ENCODE assay signal across 17 mouse cellular contexts in genomic region chr16:21604354-21604753, GRCm38 (mm10).
DNase-seq lines count a peak whose midpoint lies in the region; ATAC-seq and TF ChIP-seq lines count a peak whose summit lies in the region.
"Had no signal": no experiment of that assay in that cellular context is flagged by ENCODE, and none has a peak within 500 bp of the region (broad histone marks: within the 10 kb centered on the region; RNA-seq: fewer than 3 reads in every experiment).

No protein-coding gene starts in this region.

- no peak overlapping the region for H3K4me3 ChIP-seq in kidney, embryonic 15.5 days (replicated peaks)
- no peak overlapping the region for H3K4me3 ChIP-seq in kidney, adult 2 months (ENCODE audit: insufficient read depth, low read depth, low read length)
- H3K4me3 ChIP-seq in kidney, embryonic 16.5 days (ENCODE audit: low read length): no peak overlapping the region
- H3K4me3 ChIP-seq in liver, embryonic 11.5 days (ENCODE audit: low read depth, low read length): no peak overlapping the region
- H3K4me3 ChIP-seq: embryonic facial prominence, embryonic 10.5 days; forebrain, embryonic 13.5 days; heart, embryonic 13.5 days had no signal

- no peak overlapping the region for H3K9ac ChIP-seq in kidney, embryonic 15.5 days
- H3K9ac ChIP-seq in kidney, embryonic 16.5 days (replicated peaks; ENCODE audit: low read length): no peak overlapping the region
- H3K9ac ChIP-seq in liver, embryonic 11.5 days (ENCODE audit: low read depth, low read length): no peak overlapping the region
- H3K9ac ChIP-seq: forebrain, embryonic 13.5 days; forebrain, postnatal 0 days; heart, embryonic 13.5 days had no signal

- no peak for TF ChIP-seq POLR2A in kidney, adult 2 months (IDR thresholded peaks at IDR 0.05; ENCODE audit: low read depth, low read length)

- H3K27ac ChIP-seq in kidney, embryonic 15.5 days: no peak overlapping the region
- H3K27ac ChIP-seq in kidney, adult 2 months (ENCODE audit: insufficient read depth, low read depth, low read length): no peak overlapping the region
- no peak overlapping the region for H3K27ac ChIP-seq in kidney, embryonic 16.5 days (ENCODE audit: low read length)
- no peak overlapping the region for H3K27ac ChIP-seq in liver, embryonic 11.5 days (ENCODE audit: low read depth, low read length)
- H3K27ac ChIP-seq: embryonic facial prominence, embryonic 10.5 days; forebrain, embryonic 13.5 days; heart, embryonic 13.5 days had no signal

- no peaks in the 10 kb centered on the region for H3K36me3 ChIP-seq in kidney, embryonic 15.5 days
- H3K36me3 ChIP-seq in kidney, adult 2 months (ENCODE audit: control insufficient read depth, insufficient read depth, low read length): no peaks in the 10 kb centered on the region
- no peaks in the 10 kb centered on the region for H3K36me3 ChIP-seq in kidney, embryonic 16.5 days (ENCODE audit: insufficient read depth, low read length)
- H3K36me3 ChIP-seq in liver, embryonic 11.5 days (ENCODE audit: control insufficient read depth, insufficient read depth, low read length): no peaks in the 10 kb centered on the region
- H3K36me3 ChIP-seq: embryonic facial prominence, embryonic 10.5 days; heart, embryonic 13.5 days had no signal

- no peaks in the 10 kb centered on the region for H3K27me3 ChIP-seq in kidney, embryonic 15.5 days
- H3K27me3 ChIP-seq in kidney, adult 2 months (replicated peaks; ENCODE audit: control insufficient read depth, insufficient read depth, low read length): no peaks in the 10 kb centered on the region
- no peaks in the 10 kb centered on the region for H3K27me3 ChIP-seq in kidney, embryonic 16.5 days (ENCODE audit: insufficient read depth, low read length)
- H3K27me3 ChIP-seq in liver, embryonic 11.5 days (replicated peaks; ENCODE audit: control insufficient read depth, insufficient read depth, low read length): no peaks in the 10 kb centered on the region
- H3K27me3 ChIP-seq: forebrain, embryonic 13.5 days; heart, embryonic 13.5 days had no signal

- no peak for ATAC-seq in kidney, embryonic 15.5 days (replicated peaks; ENCODE audit: low FRiP score)
- ATAC-seq in kidney, embryonic 16.5 days (ENCODE audit: low FRiP score, low TSS enrichment): peak; percentile 74; the same call in 1 of the 2 replicates
- ATAC-seq in liver, embryonic 11.5 days (replicated peaks; ENCODE audit: low FRiP score): no peak
- ATAC-seq: forebrain, embryonic 13.5 days; forebrain, postnatal 0 days had no signal

- H3K4me2 ChIP-seq in kidney, embryonic 15.5 days: no peak overlapping the region
- H3K4me2 ChIP-seq in kidney, embryonic 16.5 days (replicated peaks; ENCODE audit: low read depth, low read length): no peak overlapping the region
- no peak overlapping the region for H3K4me2 ChIP-seq in liver, embryonic 11.5 days
- H3K4me2 ChIP-seq: forebrain, embryonic 13.5 days; heart, embryonic 13.5 days had no signal

- peak; percentile 59 for DNase-seq in kidney, adult 11 months
- DNase-seq in kidney, adult 2 months: peak; percentile 80
- peak; percentile 53 to 55 for DNase-seq in kidney, postnatal 36 days
- no peak for DNase-seq in adrenal gland, postnatal 36 days
- DNase-seq in liver, embryonic 11.5 days (ENCODE audit: low spot score): no peak
- no peak for DNase-seq in neural tube, embryonic 10.5 days (ENCODE audit: extremely low spot score, low spot score)
- DNase-seq: adrenal gland, postnatal 14 days; cerebellum, adult 18-20 months; cerebellum, postnatal 10 days; forebrain, postnatal 0 days; gastrocnemius, postnatal 14 days; heart, postnatal 36 days had no signal

- no peaks in the 10 kb centered on the region for H3K9me3 ChIP-seq in kidney, embryonic 15.5 days (replicated peaks)
- no peaks in the 10 kb centered on the region for H3K9me3 ChIP-seq in kidney, embryonic 16.5 days (ENCODE audit: low read length)
- H3K9me3 ChIP-seq in liver, embryonic 11.5 days (ENCODE audit: control insufficient read depth, low read length): no peaks in the 10 kb centered on the region
- H3K9me3 ChIP-seq: embryonic facial prominence, embryonic 10.5 days; forebrain, embryonic 13.5 days; heart, embryonic 13.5 days had no signal

- WGBS in kidney, embryonic 15.5 days: 68% methylated on average over 6 of the region's 6 CpGs
- WGBS in kidney, adult 2 months: 47% methylated on average over 6 of the region's 6 CpGs
- 68% methylated on average over 6 of the region's 6 CpGs for WGBS in kidney, embryonic 16.5 days
- 74% methylated on average over 6 of the region's 6 CpGs for WGBS in liver, embryonic 11.5 days

- H3K4me1 ChIP-seq in kidney, embryonic 15.5 days: peaks cover 23% of the 10 kb centered on the region
- 0 out of 2 replicates have a peak, but pooled peaks cover 4% of the 10 kb centered on the region for H3K4me1 ChIP-seq in kidney, adult 2 months (ENCODE audit: control insufficient read depth, insufficient read depth, low read length)
- H3K4me1 ChIP-seq in kidney, embryonic 16.5 days (ENCODE audit: insufficient read depth, low read length): peaks cover 16% of the 10 kb centered on the region
- no peaks in the 10 kb centered on the region for H3K4me1 ChIP-seq in liver, embryonic 11.5 days (replicated peaks; ENCODE audit: control insufficient read depth, insufficient read depth, low read length)
- H3K4me1 ChIP-seq: embryonic facial prominence, embryonic 10.5 days had no signal

- TF ChIP-seq CTCF in kidney, adult 2 months (conservative IDR thresholded peaks at IDR 0.05; ENCODE audit: insufficient read depth, insufficient read length, low read depth, low read length): no peak

Comparison
In these comparisons a context has a peak if more than half of its experiments do, and no peak if none do; other contexts are left out.
1. DNase-seq: peak in kidney, adult 11 months (single experiment), kidney, adult 2 months (single experiment) and kidney, postnatal 36 days (2 of 2); none in adrenal gland, postnatal 36 days (0 of 2), liver, embryonic 11.5 days (single experiment) and neural tube, embryonic 10.5 days (single experiment).